Mouse (Mus musculus) heart, adult 10 weeks (tissue): Measurements from ENCODE around the gene Rreb1. TPM values are rescaled to one million over a fixed set of nuclear protein-coding genes. Genes with fewer than 3 reads are reported as not detected.

ENCODE experiments used
- polyA plus RNA-seq: library from polyadenylated mRNA; stranded (reverse); fragments of 350-450 nt; fragmentation: Illumina TruSeq; extraction: RNeasy Lipid Tissue Mini Kit (QIAGEN cat#74804); gene quantifications from one replicate; pipeline ENCODE4 v1.2.3, GENCODE M21; 2014; ENCODE audit warnings: low read depth, low replicate concordance

The Rreb1 gene
- 17.6 TPM for polyA plus RNA-seq

GRCm38 (mm10) chr13:37778147-37778593 is at the start of gene Rreb1:
TSS of gene Rreb1 (plus strand) at chr13:37778400.

GRCm38 (mm10) chr13:37993704-37994404 is 215.7 kb downstream of the Rreb1 start, which contains the start of gene Ssr1:
TSS of gene Ssr1 (minus strand) at chr13:37994217.

Other genes with a start within 250 kb of the Rreb1 start
- gene Ssr1, start 215.8 kb downstream of the Rreb1 start, polyA plus RNA-seq = 25.0 TPM